Mouse (Mus musculus): ENCODE data around the gene Tbl1x.
A peak's percentile ranks its signal among the peaks of the same experiment; 100 is the strongest.

The Tbl1x gene

GRCm38 (mm10) chrX:77544550-77544949 is 33.7 kb downstream of the Tbl1x start:
- DNase-seq (ENCODE audit: low spot score), result no peak

- no peak for DNase-seq (ENCODE audit: low spot score)
Observed at GRCm38 (mm10) chrX:77545362-77546078, 34.7 kb downstream of the Tbl1x start.

- DNase-seq (ENCODE audit: low spot score), result no peak
Observed at GRCm38 (mm10) chrX:77546448-77546847, 35.6 kb downstream of the Tbl1x start.

GRCm38 (mm10) chrX:77548951-77549350 is 38.1 kb downstream of the Tbl1x start:
- DNase-seq (ENCODE audit: low spot score), result peak; percentile 7

GRCm38 (mm10) chrX:77550388-77550787 is 39.6 kb downstream of the Tbl1x start:
- DNase-seq (ENCODE audit: low spot score), result no peak

- no peak for DNase-seq (ENCODE audit: low spot score)
Observed at GRCm38 (mm10) chrX:77551306-77551705, 40.5 kb downstream of the Tbl1x start.

- DNase-seq (ENCODE audit: low spot score), result no peak
Observed at GRCm38 (mm10) chrX:77552088-77552487, 41.3 kb downstream of the Tbl1x start.

- no peak for DNase-seq (ENCODE audit: low spot score)
Observed at GRCm38 (mm10) chrX:77555985-77556384, 45.2 kb downstream of the Tbl1x start.

GRCm38 (mm10) chrX:77559199-77559881 is 48.5 kb downstream of the Tbl1x start:
- no peak for DNase-seq (ENCODE audit: low spot score)

GRCm38 (mm10) chrX:77563616-77564015 is 52.8 kb downstream of the Tbl1x start:
- no peak for DNase-seq (ENCODE audit: low spot score)

GRCm38 (mm10) chrX:77566739-77567138 is 55.9 kb downstream of the Tbl1x start:
- no peak for DNase-seq (ENCODE audit: low spot score)

GRCm38 (mm10) chrX:77568013-77568412 is 57.2 kb downstream of the Tbl1x start:
- no peak for DNase-seq (ENCODE audit: low spot score)

GRCm38 (mm10) chrX:77573743-77574142 is 62.9 kb downstream of the Tbl1x start:
- DNase-seq (ENCODE audit: low spot score), result no peak

- no peak for DNase-seq (ENCODE audit: low spot score)
Observed at GRCm38 (mm10) chrX:77577108-77577507, 66.3 kb downstream of the Tbl1x start.

- no peak for DNase-seq (ENCODE audit: low spot score)
Observed at GRCm38 (mm10) chrX:77578172-77578571, 67.4 kb downstream of the Tbl1x start.

GRCm38 (mm10) chrX:77579964-77580363 is 69.2 kb downstream of the Tbl1x start:
- no peak for DNase-seq (ENCODE audit: low spot score)

GRCm38 (mm10) chrX:77585974-77586373 is 75.2 kb downstream of the Tbl1x start:
- no peak for DNase-seq (ENCODE audit: low spot score)

- no peak for DNase-seq (ENCODE audit: low spot score)
Observed at GRCm38 (mm10) chrX:77594670-77595224, 83.9 kb downstream of the Tbl1x start.

GRCm38 (mm10) chrX:77597674-77598073 is 86.9 kb downstream of the Tbl1x start:
- no peak for DNase-seq (ENCODE audit: low spot score)

- no peak for DNase-seq (ENCODE audit: low spot score)
Observed at GRCm38 (mm10) chrX:77598736-77599135, 87.9 kb downstream of the Tbl1x start.

- DNase-seq (ENCODE audit: low spot score), result no peak
Observed at GRCm38 (mm10) chrX:77603496-77604258, 92.9 kb downstream of the Tbl1x start.

GRCm38 (mm10) chrX:77607488-77607887 is 96.7 kb downstream of the Tbl1x start:
- no peak for DNase-seq (ENCODE audit: low spot score)
